ENCODE assay signal across 8 mouse cellular contexts in genomic region chr1:134302568-134303238, GRCm38 (mm10). TPM values are rescaled to one million over a fixed set of nuclear protein-coding genes. Genes with fewer than 3 reads are reported as not detected.
DNase-seq lines count a peak whose midpoint lies in the region; ATAC-seq lines count a peak whose summit lies in the region.

No protein-coding gene starts in this region.

- H3K27me3 ChIP-seq in forebrain, embryonic 16.5 days (replicated peaks; ENCODE audit: control insufficient read depth, insufficient read depth, low read length) = peaks cover 7% of the 10 kb centered on the region
- peaks cover 42% of the 10 kb centered on the region for H3K27me3 ChIP-seq in hindbrain, embryonic 10.5 days (ENCODE audit: insufficient read depth, poor library complexity, severe bottlenecking)
- H3K27me3 ChIP-seq in limb, embryonic 13.5 days = peaks cover 34% of the 10 kb centered on the region
- peaks cover 33% of the 10 kb centered on the region for H3K27me3 ChIP-seq in midbrain, embryonic 13.5 days

- H3K4me3 ChIP-seq in forebrain, embryonic 16.5 days (replicated peaks; ENCODE audit: low read length) = no peak overlapping the region
- H3K4me3 ChIP-seq in hindbrain, embryonic 10.5 days = no peak overlapping the region
- H3K4me3 ChIP-seq in limb, embryonic 13.5 days = no peak overlapping the region
- no peak overlapping the region for H3K4me3 ChIP-seq in midbrain, embryonic 13.5 days (replicated peaks)

- no peak overlapping the region for H3K9ac ChIP-seq in forebrain, embryonic 16.5 days (replicated peaks; ENCODE audit: low read depth, low read length)
- no peak overlapping the region for H3K9ac ChIP-seq in limb, embryonic 13.5 days
- peak overlapping the region; percentile 32; the same call in 1 of the 2 replicates for H3K9ac ChIP-seq in midbrain, embryonic 13.5 days (replicated peaks)

- 26% methylated on average over 8 of the region's 8 CpGs for WGBS in forebrain, embryonic 16.5 days
- WGBS in hindbrain, embryonic 10.5 days = 35% methylated on average over 8 of the region's 8 CpGs
- 40% methylated on average over 8 of the region's 8 CpGs for WGBS in limb, embryonic 13.5 days
- 15% methylated on average over 8 of the region's 8 CpGs for WGBS in midbrain, embryonic 13.5 days

- ATAC-seq in forebrain, embryonic 16.5 days = no peak
- 0 out of 2 replicates have a peak, but pooled peaks have one; percentile 41 for ATAC-seq in limb, embryonic 13.5 days (ENCODE audit: low FRiP score, low read depth)
- no peak for ATAC-seq in midbrain, embryonic 13.5 days

- peaks cover 23% of the 10 kb centered on the region for H3K4me1 ChIP-seq in forebrain, embryonic 16.5 days (replicated peaks; ENCODE audit: control insufficient read depth, insufficient read depth, low read length)
- H3K4me1 ChIP-seq in hindbrain, embryonic 10.5 days (replicated peaks) = peaks cover 40% of the 10 kb centered on the region
- H3K4me1 ChIP-seq in limb, embryonic 13.5 days = peaks cover 27% of the 10 kb centered on the region
- H3K4me1 ChIP-seq in midbrain, embryonic 13.5 days (replicated peaks) = peaks cover 39% of the 10 kb centered on the region

- DNase-seq in spleen, adult 18-20 months = peak; percentile 50 to 55
- DNase-seq in spleen, postnatal 14 days (ENCODE audit: low spot score in 2 of 2) = no peak
- DNase-seq in hindbrain, embryonic 10.5 days (ENCODE audit: low spot score) = peak; percentile 29
- no peak for DNase-seq in cerebellum, adult 9-11 months
- no peak for DNase-seq in cerebellum, adult 11 months

- H3K36me3 ChIP-seq in forebrain, embryonic 16.5 days (ENCODE audit: control insufficient read depth, insufficient read depth) = no peaks in the 10 kb centered on the region; the same call in 1 of the 2 replicates
- H3K36me3 ChIP-seq in hindbrain, embryonic 10.5 days = peaks cover 12% of the 10 kb centered on the region; the same call in 1 of the 2 replicates
- H3K36me3 ChIP-seq in limb, embryonic 13.5 days = peaks cover 10% of the 10 kb centered on the region; the same call in 1 of the 2 replicates
- H3K36me3 ChIP-seq in midbrain, embryonic 13.5 days = no peaks in the 10 kb centered on the region

- no peaks in the 10 kb centered on the region for H3K9me3 ChIP-seq in forebrain, embryonic 16.5 days (ENCODE audit: control insufficient read depth, low read length)
- H3K9me3 ChIP-seq in hindbrain, embryonic 10.5 days = peaks cover 7% of the 10 kb centered on the region
- H3K9me3 ChIP-seq in limb, embryonic 13.5 days = no peaks in the 10 kb centered on the region
- H3K9me3 ChIP-seq in midbrain, embryonic 13.5 days = no peaks in the 10 kb centered on the region

- H3K27ac ChIP-seq in forebrain, embryonic 16.5 days (ENCODE audit: low read length) = 0 out of 2 replicates have a peak overlapping the region, but pooled peaks have one; percentile 31
- peak overlapping the region; percentile 82 for H3K27ac ChIP-seq in hindbrain, embryonic 10.5 days
- peak overlapping the region; percentile 73 for H3K27ac ChIP-seq in limb, embryonic 13.5 days
- peak overlapping the region; percentile 82 for H3K27ac ChIP-seq in midbrain, embryonic 13.5 days

- no peak overlapping the region for H3K4me2 ChIP-seq in forebrain, embryonic 16.5 days (ENCODE audit: low read length)
- H3K4me2 ChIP-seq in limb, embryonic 13.5 days (replicated peaks) = no peak overlapping the region
- H3K4me2 ChIP-seq in midbrain, embryonic 13.5 days (replicated peaks) = no peak overlapping the region

RNA-seq across cellular contexts. Expression of gene Myog, which starts 12.9 kb away (rescaled TPM):
- 0.32 TPM in 1 of 2 replicates, not detected in the other for polyA plus RNA-seq in forebrain, embryonic 16.5 days (2015; fragmentation: Nextera tagmentation; extraction: Ambion mirVana)
- 0.14 and 0.33 TPM in 2 replicates for polyA plus RNA-seq in hindbrain, embryonic 10.5 days (2016; fragmentation: Nextera tagmentation; extraction: Ambion mirVana)
- polyA plus RNA-seq in limb, embryonic 13.5 days (2015; fragmentation: Nextera tagmentation; extraction: Ambion mirVana) = 171 and 190 TPM in 2 replicates
- polyA plus RNA-seq in midbrain, embryonic 13.5 days (2015; fragmentation: Nextera tagmentation; extraction: Ambion mirVana) = not detected in 2 replicates

RNA-seq across cellular contexts. Expression of gene Ppfia4, which starts 30.0 kb away (rescaled TPM):
- polyA plus RNA-seq in forebrain, embryonic 16.5 days (2015; fragmentation: Nextera tagmentation; extraction: Ambion mirVana) = 11.1 and 16.4 TPM in 2 replicates
- 3.2 and 4.1 TPM in 2 replicates for polyA plus RNA-seq in hindbrain, embryonic 10.5 days (2016; fragmentation: Nextera tagmentation; extraction: Ambion mirVana)
- 10.3 and 10.4 TPM in 2 replicates for polyA plus RNA-seq in limb, embryonic 13.5 days (2015; fragmentation: Nextera tagmentation; extraction: Ambion mirVana)
- 6.5 and 7.0 TPM in 2 replicates for polyA plus RNA-seq in midbrain, embryonic 13.5 days (2015; fragmentation: Nextera tagmentation; extraction: Ambion mirVana)

RNA-seq across cellular contexts. Expression of gene Tmem183a, which starts 59.1 kb away (rescaled TPM):
- polyA plus RNA-seq in forebrain, embryonic 16.5 days (2015; fragmentation: Nextera tagmentation; extraction: Ambion mirVana) = 150 and 151 TPM in 2 replicates
- 108 and 132 TPM in 2 replicates for polyA plus RNA-seq in hindbrain, embryonic 10.5 days (2016; fragmentation: Nextera tagmentation; extraction: Ambion mirVana)
- 81.0 and 90.9 TPM in 2 replicates for polyA plus RNA-seq in limb, embryonic 13.5 days (2015; fragmentation: Nextera tagmentation; extraction: Ambion mirVana)
- 128 TPM in 2 replicates for polyA plus RNA-seq in midbrain, embryonic 13.5 days (2015; fragmentation: Nextera tagmentation; extraction: Ambion mirVana)

Comparison
In these comparisons a context has a peak if more than half of its experiments do, and no peak if none do; other contexts are left out.
1. DNase-seq: peak in spleen, adult 18-20 months (2 of 2) and hindbrain, embryonic 10.5 days (single experiment); none in spleen, postnatal 14 days (0 of 2), cerebellum, adult 9-11 months (single experiment) and cerebellum, adult 11 months (single experiment).
2. H3K27ac ChIP-seq: peak in every context shown above with its lines; median percentile 82 in hindbrain, embryonic 10.5 days; 82 in midbrain, embryonic 13.5 days; 73 in limb, embryonic 13.5 days; 31 in forebrain, embryonic 16.5 days.
3. RNA of gene Myog, which starts 12.9 kb away (polyA plus RNA-seq): 171 to 190 TPM in limb, embryonic 13.5 days; 0.14 to 0.33 TPM in hindbrain, embryonic 10.5 days, not detected in midbrain, embryonic 13.5 days and 0.32 TPM in forebrain, embryonic 16.5 days; every median in the first group is over 100 times any median in the second.